Mouse (Mus musculus): ENCODE results near the gene Six5.

DNA sequence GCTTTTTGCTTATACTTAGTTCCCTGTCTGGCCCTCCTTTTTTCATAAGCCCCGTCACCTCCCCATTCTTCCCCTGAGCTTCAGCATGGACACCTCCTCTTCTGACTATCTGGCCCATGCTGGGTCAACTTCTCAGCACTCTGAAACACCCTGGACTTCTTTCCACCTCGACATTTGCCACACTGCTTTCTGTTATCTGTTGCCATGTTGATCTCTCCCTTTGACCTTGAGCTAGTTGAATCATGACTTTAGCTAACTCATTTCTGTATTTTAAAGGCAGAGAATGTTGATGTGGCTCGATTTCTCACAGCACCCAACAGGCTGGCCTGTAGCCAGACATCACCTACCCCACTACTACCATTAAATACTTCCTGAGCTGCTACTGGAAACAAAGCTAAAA, 13.0 kb downstream of the Six5 start:
- TF ChIP-seq ZNF384 (IDR thresholded peaks at IDR 0.05; ENCODE audit: low read depth, low read length), result no peak
- TF ChIP-seq CHD2 (IDR thresholded peaks at IDR 0.05; ENCODE audit: low read depth, low read length), result no peak
- no peak for TF ChIP-seq ZC3H11A (IDR thresholded peaks at IDR 0.05; ENCODE audit: borderline replicate concordance, low read depth, low read length)
- no peak for TF ChIP-seq HCFC1 (IDR thresholded peaks at IDR 0.05; ENCODE audit: borderline replicate concordance, insufficient read depth, low read length)

Data from ES-E14 (cell line).